Mouse (Mus musculus) cerebellum, adult 18-20 months (tissue): ENCODE results near the gene Idh2.
"Not testable (repeated sequence)": the region's sequence is repeated elsewhere in the genome, so short reads cannot be mapped to it uniquely, and the experiment has no call there.

Experiments used
- DNase-seq, 2 experiments: peaks; one replicate each; pipeline ENCODE4 v3.0.0; 2021

Gene Idh2

DNA sequence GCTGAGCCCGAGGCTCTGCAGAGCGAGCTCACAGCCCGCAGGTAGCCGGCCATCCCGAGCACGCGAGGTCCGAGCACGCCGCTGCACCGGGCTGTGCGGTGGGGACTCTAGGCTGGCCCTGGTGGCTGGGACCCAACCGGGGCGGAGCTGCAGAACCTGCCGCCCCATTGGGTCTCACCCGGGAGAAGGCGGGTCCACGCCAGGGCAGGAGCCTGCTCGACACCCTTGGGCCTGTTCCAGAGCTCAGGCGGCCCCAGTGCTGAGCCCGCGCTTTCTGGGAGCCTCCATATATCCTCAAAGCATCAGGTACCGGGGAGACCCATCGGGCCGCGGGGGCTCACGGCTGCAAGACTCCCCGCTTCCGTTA lies at the start of gene Idh2:
TSS of gene Idh2 (minus strand) at position 169 of the 367 bp plus-strand sequence.
- DNase-seq = peak; percentile 94 to 97

DNA sequence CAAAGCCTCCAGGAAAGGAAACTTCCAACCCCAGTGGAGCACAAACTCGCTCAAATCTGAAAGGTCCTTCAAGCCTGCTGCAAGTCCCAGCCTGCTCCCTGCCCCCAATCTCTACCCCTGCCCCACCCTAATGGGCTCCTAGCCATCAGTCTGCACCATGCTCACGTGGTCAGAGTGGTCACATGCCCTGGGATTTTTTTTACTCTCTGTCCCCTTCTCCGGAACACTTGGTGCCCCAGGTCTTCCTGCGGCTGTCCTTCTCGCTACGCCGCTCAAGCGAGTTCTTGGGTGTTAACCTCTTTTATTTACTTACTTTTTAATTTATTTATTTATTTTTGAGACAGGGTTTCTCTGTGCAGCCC lies 45.7 kb upstream of the Idh2 start:
- peak; percentile 12 to 29 for DNase-seq

GRCm38 (mm10) chr7:80160293-80160944 lies 45.2 kb upstream of the Idh2 start:
- DNase-seq = no peak

GRCm38 (mm10) chr7:80158496-80159268 lies 43.5 kb upstream of the Idh2 start:
- no peak for DNase-seq

DNA sequence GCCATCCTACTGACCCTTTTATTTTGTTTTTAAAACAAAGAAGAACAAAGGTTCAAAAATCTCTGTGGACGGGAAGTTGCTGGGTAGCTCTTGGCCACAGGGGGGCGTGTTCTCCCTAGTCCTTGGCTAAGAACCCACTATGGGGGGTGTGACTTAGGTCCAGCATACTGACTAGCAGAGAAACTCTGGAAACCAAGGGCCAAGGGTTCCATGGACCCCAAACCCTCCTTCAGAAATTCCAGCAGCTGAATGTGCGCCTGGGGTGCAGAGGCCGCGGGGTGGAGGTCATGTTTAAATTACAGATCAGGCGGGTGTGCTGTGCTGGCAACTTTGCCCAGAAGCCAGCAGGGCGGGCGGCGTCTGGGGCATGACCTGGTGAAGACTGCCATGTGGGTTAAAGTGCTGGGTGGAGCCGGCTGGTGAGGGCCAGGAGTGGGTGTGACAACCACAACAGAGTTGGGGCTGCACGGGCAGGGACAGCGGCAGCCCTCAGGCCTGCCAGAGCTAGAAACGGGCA lies 41.6 kb upstream of the Idh2 start:
- DNase-seq = peak; percentile 24 to 35

- no peak for DNase-seq
These were observed 39.5 kb upstream of the Idh2 start for GRCm38 (mm10) chr7:80154689-80155088.

DNA sequence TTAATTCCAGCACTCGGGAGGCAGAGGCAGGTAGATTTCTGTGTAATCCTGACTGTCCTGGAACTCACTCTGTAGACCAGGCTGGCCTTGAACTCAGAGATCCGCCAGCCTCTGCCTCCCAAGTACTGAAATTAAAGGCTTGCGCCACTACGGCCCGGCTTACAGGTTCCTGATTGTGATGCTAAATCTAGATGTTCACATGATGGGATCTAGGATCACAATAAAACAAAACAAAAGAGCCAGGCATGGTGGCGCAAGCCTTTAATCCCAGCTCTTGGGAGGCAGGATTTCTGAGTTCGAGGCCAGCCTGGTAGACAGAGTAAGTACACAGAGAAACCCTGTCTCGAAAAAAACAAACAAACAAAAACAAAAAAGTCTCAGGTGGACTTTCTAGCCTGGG lies 37.6 kb upstream of the Idh2 start:
- DNase-seq = no peak

GRCm38 (mm10) chr7:80152152-80152551 lies 37.0 kb upstream of the Idh2 start:
- no peak for DNase-seq

- DNase-seq = peak in 1 of 2 experiments; percentile 14
These were observed 34.2 kb upstream of the Idh2 start for GRCm38 (mm10) chr7:80149356-80149755.

DNA sequence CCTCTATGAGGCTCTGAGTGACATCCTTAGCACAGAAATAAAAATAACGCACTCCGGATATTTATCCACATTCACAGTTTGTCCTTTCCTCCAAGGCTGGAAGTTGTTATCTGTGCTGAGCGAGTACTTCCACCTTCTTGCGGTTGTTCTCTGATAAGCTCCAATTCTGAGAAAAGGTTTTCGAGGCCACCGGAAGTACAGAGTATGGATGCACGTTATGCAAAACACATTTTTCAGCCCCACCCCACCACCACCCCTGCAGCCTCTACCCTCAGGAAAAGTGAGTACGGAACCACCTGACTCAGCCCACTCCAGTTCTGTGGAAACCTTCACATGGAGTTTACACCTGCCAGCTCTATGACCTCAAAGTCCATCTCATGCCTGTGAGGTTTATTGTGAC lies 30.9 kb upstream of the Idh2 start:
- no peak for DNase-seq

DNA sequence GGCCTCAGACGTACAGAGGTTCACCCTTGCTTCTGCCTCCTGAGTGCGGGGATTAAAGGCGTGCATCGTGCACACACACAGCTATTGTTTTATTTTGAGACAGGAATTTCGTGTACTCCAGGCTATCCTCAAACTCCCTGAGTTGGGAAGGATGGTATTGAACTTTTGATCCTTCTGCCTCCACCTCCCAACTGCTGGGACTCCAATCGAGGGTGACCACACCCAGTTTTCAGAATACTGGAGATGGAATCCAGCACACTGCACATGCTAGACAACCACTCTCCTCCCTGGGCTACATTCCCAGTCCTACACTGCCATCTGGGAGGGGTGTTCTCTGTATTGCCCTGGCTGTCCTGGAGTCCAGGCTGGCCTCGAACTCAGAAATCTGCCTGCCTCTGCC lies 29.5 kb upstream of the Idh2 start:
- DNase-seq = no peak

- peak; percentile 22 to 23 for DNase-seq
These were observed 28.4 kb upstream of the Idh2 start for GRCm38 (mm10) chr7:80143331-80144273.

DNA sequence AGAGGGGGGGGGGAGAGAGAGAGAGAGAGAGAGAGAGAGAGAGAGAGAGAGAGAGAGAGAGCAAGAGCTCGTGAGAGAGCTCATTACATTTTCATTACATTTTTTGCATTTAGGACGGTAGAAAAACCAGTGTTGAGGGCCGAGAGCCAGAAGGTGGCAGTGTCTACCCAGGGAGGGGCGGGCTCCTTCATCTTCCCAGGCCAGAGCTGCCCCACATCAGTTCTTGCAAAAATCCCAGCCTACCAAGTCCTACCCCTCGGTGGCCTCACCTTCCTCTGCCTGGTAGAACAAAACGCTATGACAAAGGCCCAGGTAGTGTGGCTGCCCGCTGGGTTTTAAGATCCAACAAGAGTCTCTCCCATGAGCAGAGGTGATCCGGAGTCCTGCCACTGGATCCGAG lies 25.6 kb upstream of the Idh2 start:
- peak; percentile 70 to 73 for DNase-seq

DNA sequence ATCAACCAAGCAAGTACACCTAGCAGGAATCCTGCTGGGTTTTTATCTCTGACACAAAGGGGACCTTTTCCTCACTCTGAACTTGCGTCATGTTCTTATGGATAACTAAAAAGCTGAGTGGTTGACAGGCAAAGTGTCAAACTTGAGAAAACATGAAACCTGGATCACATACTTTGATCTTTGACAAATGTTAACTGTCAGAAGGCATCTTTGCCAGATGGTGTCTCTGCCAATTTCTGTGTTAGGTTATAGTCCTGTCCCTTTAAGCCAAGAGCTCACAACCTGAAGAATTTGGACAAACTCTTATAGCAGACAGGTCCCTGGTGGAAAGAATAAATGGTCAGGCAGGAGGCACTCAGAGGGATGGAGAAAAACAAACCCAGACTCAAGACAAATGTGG lies 23.2 kb upstream of the Idh2 start:
- no peak for DNase-seq

GRCm38 (mm10) chr7:80135173-80135532 lies 20.0 kb upstream of the Idh2 start:
- DNase-seq = no peak

- peak; percentile 43 to 55 for DNase-seq
These were observed 19.4 kb upstream of the Idh2 start for GRCm38 (mm10) chr7:80134454-80135172.

- peak; percentile 19 to 25 for DNase-seq
These were observed 17.3 kb upstream of the Idh2 start for GRCm38 (mm10) chr7:80132541-80132940.

DNA sequence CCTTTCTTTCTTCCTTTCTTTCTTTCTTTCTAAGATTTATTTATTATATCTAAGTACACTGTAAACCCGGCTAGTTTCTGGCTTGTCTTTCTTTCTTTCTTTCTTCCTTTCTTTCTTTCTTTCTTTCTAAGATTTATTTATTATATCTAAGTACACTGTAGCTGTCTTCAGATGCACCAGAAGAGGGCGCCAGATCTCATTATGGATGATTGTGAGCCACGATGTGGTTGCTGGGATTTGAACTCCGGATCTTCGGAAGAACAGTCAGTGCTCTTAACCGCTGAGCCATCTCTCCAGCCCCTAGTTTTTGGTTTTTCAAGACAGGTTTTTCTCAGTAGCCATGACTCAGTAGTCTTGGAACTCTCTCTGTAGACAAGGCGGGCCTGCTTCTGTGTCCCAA lies 16.1 kb upstream of the Idh2 start:
- DNase-seq = not testable (repeated sequence)

DNA sequence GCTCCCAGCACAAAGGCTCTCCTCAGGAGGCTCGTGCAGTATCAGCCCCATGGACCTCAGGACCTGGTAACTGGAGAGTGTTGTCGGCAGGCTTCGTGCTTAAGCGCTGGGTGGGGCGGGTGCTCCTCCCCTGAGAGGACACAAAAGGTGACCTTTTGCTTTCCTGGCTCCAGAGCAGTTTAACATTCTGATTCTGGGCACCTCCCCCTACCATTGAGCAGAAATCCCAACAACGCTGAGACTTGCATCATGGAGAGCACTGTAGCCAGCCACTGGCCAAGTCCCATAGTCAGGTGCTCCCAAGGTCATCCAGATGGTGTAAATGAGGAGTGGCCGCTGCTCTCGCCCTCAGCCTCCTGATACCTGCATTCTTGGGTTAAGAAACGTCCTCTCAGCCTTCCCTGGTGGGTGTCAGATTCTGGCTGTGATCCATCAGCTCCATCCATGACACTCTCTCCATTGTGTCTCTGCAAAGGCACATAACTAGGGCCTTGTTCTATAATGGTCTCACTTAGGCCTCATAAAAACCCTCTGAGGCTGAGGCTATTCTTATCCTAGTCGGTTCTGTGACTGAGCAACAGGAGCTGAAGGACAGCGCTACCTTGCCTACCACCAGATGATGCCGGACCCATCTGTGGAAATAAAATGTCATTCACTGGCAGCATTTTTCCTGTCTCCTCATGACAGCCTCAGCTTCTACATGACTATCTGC lies 15.3 kb upstream of the Idh2 start:
- DNase-seq = no peak

- DNase-seq = no peak
These were observed 14.1 kb upstream of the Idh2 start for GRCm38 (mm10) chr7:80129278-80129677.

GRCm38 (mm10) chr7:80123672-80124071 lies 8.5 kb upstream of the Idh2 start:
- no peak for DNase-seq

DNA sequence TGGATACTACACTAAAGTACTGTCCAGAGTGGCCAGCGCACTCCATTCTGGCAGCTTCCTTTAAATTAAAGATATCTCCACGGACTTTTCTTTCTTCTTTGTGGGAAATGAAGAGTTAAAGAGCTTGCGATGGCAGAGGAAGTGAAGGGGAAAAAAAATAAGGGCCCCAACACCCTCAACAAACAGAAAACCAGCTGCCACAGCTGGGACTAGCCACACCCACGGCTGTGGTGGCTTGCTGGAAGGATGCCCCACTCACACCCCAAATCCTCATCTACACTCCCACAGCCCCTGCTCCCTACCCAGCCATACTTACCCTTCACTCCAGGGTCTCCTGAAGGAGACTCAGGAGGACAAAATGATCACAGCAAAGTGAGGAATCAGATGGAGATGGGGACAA lies 7.9 kb upstream of the Idh2 start:
- DNase-seq = no peak
